ENCODE assay signal across 13 mouse cellular contexts in genomic region chr17:34209680-34210079, GRCm38 (mm10). TPM values are rescaled to one million over a fixed set of nuclear protein-coding genes. Genes with fewer than 3 reads are reported as not detected.
DNase-seq lines count a peak whose midpoint lies in the region; ATAC-seq and TF ChIP-seq lines count a peak whose summit lies in the region.
"Had no signal": no experiment of that assay in that cellular context is flagged by ENCODE, and none has a peak within 500 bp of the region (broad histone marks: within the 10 kb centered on the region; RNA-seq: fewer than 3 reads in every experiment).

No protein-coding gene starts in this region.

- TF ChIP-seq POLR2A in kidney, adult 2 months (IDR thresholded peaks at IDR 0.05; ENCODE audit: low read depth, low read length), result no peak

- H3K4me1 ChIP-seq in kidney, adult 2 months (ENCODE audit: control insufficient read depth, insufficient read depth, low read length), result 0 out of 2 replicates have a peak, but pooled peaks cover 3% of the 10 kb centered on the region
- no peaks in the 10 kb centered on the region for H3K4me1 ChIP-seq in kidney, embryonic 14.5 days (ENCODE audit: control insufficient read depth, insufficient read depth, low read length)

- no peak for DNase-seq in kidney, adult 2 months
- DNase-seq in 3T3-L1 (ENCODE audit: low read depth, low spot score) (peak; percentile 14), 416B (ENCODE audit: low read depth) (peak; percentile 45)
- peak; percentile 63 for DNase-seq in induced T-regulatory cell, adult 2 months (ENCODE audit: low read depth)
- no peak for DNase-seq in urinary bladder, postnatal 36 days (ENCODE audit: low spot score in 2 of 2)
- no peak for DNase-seq in frontal cortex, postnatal 36 days (ENCODE audit: low spot score in 2 of 2)
- DNase-seq in gastrocnemius, postnatal 10 days, result no peak
- DNase-seq: cerebellum, adult 8-10 months; heart, postnatal 10 days; kidney, adult 9 months had no signal

- 52% methylated on average over 3 of the region's 3 CpGs for whole genome bisulfite sequencing in kidney, adult 2 months
- WGBS in kidney, embryonic 14.5 days, result 45% methylated on average over 3 of the region's 3 CpGs

- no peak overlapping the region for H3K27ac ChIP-seq in kidney, adult 2 months (ENCODE audit: insufficient read depth, low read depth, low read length)
- H3K27ac ChIP-seq in kidney, embryonic 14.5 days (ENCODE audit: low read depth, low read length), result no peak overlapping the region
- H3K27ac ChIP-seq: limb, embryonic 12.5 days; neural tube, embryonic 13.5 days had no signal

- H3K4me2 ChIP-seq in kidney, embryonic 14.5 days (replicated peaks; ENCODE audit: low read depth, low read length), result no peak overlapping the region
- H3K4me2 ChIP-seq: limb, embryonic 12.5 days; neural tube, embryonic 13.5 days had no signal

- peaks cover 4% of the 10 kb centered on the region; the same call in 1 of the 2 replicates for H3K9me3 ChIP-seq in kidney, embryonic 14.5 days (ENCODE audit: control insufficient read depth, low read length)
- H3K9me3 ChIP-seq: neural tube, embryonic 13.5 days had no signal

- no peak overlapping the region for H3K9ac ChIP-seq in kidney, embryonic 14.5 days (ENCODE audit: low read depth, low read length)
- H3K9ac ChIP-seq: limb, embryonic 12.5 days; neural tube, embryonic 13.5 days had no signal

- peak; percentile 43 for TF ChIP-seq CTCF in kidney, adult 2 months (conservative IDR thresholded peaks at IDR 0.05; ENCODE audit: insufficient read depth, insufficient read length, low read depth, low read length)

- ATAC-seq in kidney, embryonic 14.5 days (ENCODE audit: low FRiP score, low TSS enrichment), result no peak

- no peaks in the 10 kb centered on the region for H3K27me3 ChIP-seq in kidney, adult 2 months (replicated peaks; ENCODE audit: control insufficient read depth, insufficient read depth, low read length)
- peaks cover 62% of the 10 kb centered on the region for H3K27me3 ChIP-seq in kidney, embryonic 14.5 days (ENCODE audit: control insufficient read depth, insufficient read depth, low read length)

- no peaks in the 10 kb centered on the region for H3K36me3 ChIP-seq in kidney, adult 2 months (ENCODE audit: control insufficient read depth, insufficient read depth, low read length)
- no peaks in the 10 kb centered on the region for H3K36me3 ChIP-seq in kidney, embryonic 14.5 days (ENCODE audit: control insufficient read depth, insufficient read depth, low read length)
- H3K36me3 ChIP-seq: limb, embryonic 12.5 days; neural tube, embryonic 13.5 days had no signal

- H3K4me3 ChIP-seq in kidney, adult 2 months (ENCODE audit: insufficient read depth, low read depth, low read length), result no peak overlapping the region
- no peak overlapping the region for H3K4me3 ChIP-seq in kidney, embryonic 14.5 days (ENCODE audit: low read length)
- H3K4me3 ChIP-seq: limb, embryonic 12.5 days; neural tube, embryonic 13.5 days had no signal

RNA-seq across cellular contexts. Expression of gene Tap2, which starts 6.4 kb away (rescaled TPM):
- polyA plus RNA-seq in kidney, adult 2 months (2012; rRNA removed), result 25.0 and 29.2 TPM in 2 replicates
- 1.2 and 1.8 TPM in 2 replicates for polyA plus RNA-seq in kidney, embryonic 14.5 days (2014; fragmentation: Nextera tagmentation; extraction: Ambion mirVana)
- total RNA-seq in gastrocnemius, postnatal 10 days (2021), result 1 to 10 TPM; 6.5 to 7.0 TPM

RNA-seq across cellular contexts. Expression of gene Psmb8, which starts 12.2 kb away (rescaled TPM):
- 34.2 and 58.1 TPM in 2 replicates for polyA plus RNA-seq in kidney, adult 2 months (2012; rRNA removed)
- 4.3 and 4.8 TPM in 2 replicates for polyA plus RNA-seq in kidney, embryonic 14.5 days (2014; fragmentation: Nextera tagmentation; extraction: Ambion mirVana)
- total RNA-seq in gastrocnemius, postnatal 10 days (2021), result 1 to 10 TPM; 4.5 to 5.1 TPM

RNA-seq across cellular contexts. Expression of gene Psmb9, which starts 22.1 kb away (rescaled TPM):
- 21.5 and 32.3 TPM in 2 replicates for polyA plus RNA-seq in kidney, adult 2 months (2012; rRNA removed)
- polyA plus RNA-seq in kidney, embryonic 14.5 days (2014; fragmentation: Nextera tagmentation; extraction: Ambion mirVana), result 2.1 and 3.4 TPM in 2 replicates
- total RNA-seq in gastrocnemius, postnatal 10 days (2021), result 1 to 10 TPM; 1.6 to 1.7 TPM

RNA-seq across cellular contexts. Expression of gene Tap1, which starts 22.3 kb away (rescaled TPM):
- 14.5 and 19.4 TPM in 2 replicates for polyA plus RNA-seq in kidney, adult 2 months (2012; rRNA removed)
- 1.9 and 2.9 TPM in 2 replicates for polyA plus RNA-seq in kidney, embryonic 14.5 days (2014; fragmentation: Nextera tagmentation; extraction: Ambion mirVana)
- total RNA-seq in gastrocnemius, postnatal 10 days (2021), result 1 to 10 TPM; 2.6 to 3.8 TPM

RNA-seq across cellular contexts. Expression of gene H2-Ob, which starts 29.0 kb away (rescaled TPM):
- 2.3 and 15.1 TPM in 2 replicates for polyA plus RNA-seq in kidney, adult 2 months (2012; rRNA removed)
- not detected in 2 replicates for polyA plus RNA-seq in kidney, embryonic 14.5 days (2014; fragmentation: Nextera tagmentation; extraction: Ambion mirVana)
- under 1 TPM; 0.26 to 0.34 TPM for total RNA-seq in gastrocnemius, postnatal 10 days (2021)
- polyA plus RNA-seq: limb, embryonic 12.5 days; neural tube, embryonic 13.5 days had no signal

Comparison
In these comparisons a context has a peak if more than half of its experiments do, and no peak if none do; other contexts are left out.
1. DNase-seq: peak in 3T3-L1 (single experiment), 416B (single experiment) and induced T-regulatory cell, adult 2 months (single experiment); none in kidney, adult 2 months (single experiment), urinary bladder, postnatal 36 days (0 of 2), frontal cortex, postnatal 36 days (0 of 2) and gastrocnemius, postnatal 10 days (single experiment).